Mouse (Mus musculus) kidney, adult 2 months (tissue): ENCODE data around the gene Gm3127.
"Not testable (repeated sequence)": the region's sequence is repeated elsewhere in the genome, so short reads cannot be mapped to it uniquely, and the experiment has no call there.

Source experiments
- CTCF ChIP-seq: fragments of 200-500 bp; conservative IDR thresholded peaks from 2 replicates; pipeline ENCODE4 v1.5.1; 2011; ENCODE audit warnings: low read depth, mild to moderate bottlenecking, control low read depth, low read length, moderate library complexity, mixed read lengths; ENCODE audit not compliant: insufficient read depth, insufficient read length
- POLR2A ChIP-seq: fragments of 200-500 bp; IDR thresholded peaks from one replicate; pipeline ENCODE4 v1.6.1; 2011; ENCODE audit warnings: low read depth, low read length, control low read depth

- TF ChIP-seq CTCF, POLR2A: not testable (repeated sequence)
Measured at GRCm38 (mm10) chr14:4141646-4142045, 23.2 kb upstream of the Gm3127 start.
